Mouse (Mus musculus) kidney, postnatal 14 days (tissue): ENCODE measurements around the gene Jmjd7.

Experiments used
- DNase-seq: peaks from one replicate; pipeline ENCODE4 v3.0.0; 2022; ENCODE audit warnings: mixed read lengths

Gene Jmjd7

GRCm38 (mm10) chr2:120026984-120027949, at the start of gene Jmjd7, which contains the start of gene Gm28042:
Jmjd7 (plus strand) TSS chr2:120027483.
Gm28042 (plus strand) TSS chr2:120027493.
- peak; percentile 94 for DNase-seq

- DNase-seq, result no peak
These were observed 46.8 kb upstream of the Jmjd7 start for GRCm38 (mm10) chr2:119980343-119980986.

- no peak for DNase-seq
These were observed 45.7 kb upstream of the Jmjd7 start for GRCm38 (mm10) chr2:119981631-119982030.

- no peak for DNase-seq
These were observed 41.4 kb upstream of the Jmjd7 start for GRCm38 (mm10) chr2:119985871-119986270.

- DNase-seq, result no peak
These were observed 40.9 kb upstream of the Jmjd7 start for GRCm38 (mm10) chr2:119986369-119986768.

- no peak for DNase-seq
These were observed 39.8 kb upstream of the Jmjd7 start for GRCm38 (mm10) chr2:119987441-119987840.

- DNase-seq, result no peak
These were observed 38.3 kb upstream of the Jmjd7 start for GRCm38 (mm10) chr2:119988952-119989351.

- no peak for DNase-seq
These were observed 36.4 kb upstream of the Jmjd7 start for GRCm38 (mm10) chr2:119990881-119991280.

GRCm38 (mm10) chr2:119992349-119992748, 34.9 kb upstream of the Jmjd7 start:
- DNase-seq, result no peak

- DNase-seq, result no peak
These were observed 33.8 kb upstream of the Jmjd7 start for GRCm38 (mm10) chr2:119993515-119993914.

- peak; percentile 30 for DNase-seq
These were observed 32.4 kb upstream of the Jmjd7 start for GRCm38 (mm10) chr2:119994839-119995238.

GRCm38 (mm10) chr2:119995391-119996281, 31.6 kb upstream of the Jmjd7 start:
- DNase-seq, result peak; percentile 60

- no peak for DNase-seq
These were observed 29.9 kb upstream of the Jmjd7 start for GRCm38 (mm10) chr2:119997354-119997753.

GRCm38 (mm10) chr2:119999731-120000130, 27.6 kb upstream of the Jmjd7 start:
- no peak for DNase-seq

- DNase-seq, result peak; percentile 53
These were observed 26.2 kb upstream of the Jmjd7 start for GRCm38 (mm10) chr2:120000882-120001584.

- no peak for DNase-seq
These were observed 25.3 kb upstream of the Jmjd7 start for GRCm38 (mm10) chr2:120001956-120002355.

- DNase-seq, result no peak
These were observed 23.3 kb upstream of the Jmjd7 start for GRCm38 (mm10) chr2:120003970-120004369.

- no peak for DNase-seq
These were observed 20.6 kb upstream of the Jmjd7 start for GRCm38 (mm10) chr2:120006696-120007095.

GRCm38 (mm10) chr2:120007680-120008210, 19.5 kb upstream of the Jmjd7 start:
- no peak for DNase-seq

- peak; percentile 60 for DNase-seq
These were observed 18.6 kb upstream of the Jmjd7 start for GRCm38 (mm10) chr2:120008672-120009071.

- peak; percentile 72 for DNase-seq
These were observed 15.7 kb upstream of the Jmjd7 start for GRCm38 (mm10) chr2:120011462-120012200.
